Mouse (Mus musculus) MEL-GATA-1-ER (cell line): Measurements from ENCODE around the gene Duox2.
A peak's percentile ranks its signal among the peaks of the same experiment; 100 is the strongest.

Source experiments
- DNase-seq: peaks from one replicate; pipeline ENCODE4 v3.0.0-alpha.2; 2012; ENCODE audit warnings: low read depth; ENCODE audit errors: extremely low read depth

Duox2 gene

GRCm38 (mm10) chr2:122302574-122303241 lies 4.5 kb upstream of the Duox2 start:
- DNase-seq: peak; percentile 73

- DNase-seq: no peak
These were observed 3.8 kb upstream of the Duox2 start for GRCm38 (mm10) chr2:122301921-122302573.

GRCm38 (mm10) chr2:122301081-122301920 lies 3.1 kb upstream of the Duox2 start:
- DNase-seq: no peak

GRCm38 (mm10) chr2:122300656-122301020 lies 2.4 kb upstream of the Duox2 start:
- DNase-seq: no peak

- no peak for DNase-seq
These were observed 1.8 kb upstream of the Duox2 start for GRCm38 (mm10) chr2:122299911-122300655.

GRCm38 (mm10) chr2:122298596-122299490 lies 594 bp upstream of the Duox2 start, which contains the start of gene Duoxa2:
TSS of gene Duoxa2 (plus strand) at chr2:122298900.
- DNase-seq: no peak

- DNase-seq: no peak
These were observed 766 bp downstream of the Duox2 start for GRCm38 (mm10) chr2:122297271-122298095.

GRCm38 (mm10) chr2:122294916-122295315 lies 3.3 kb downstream of the Duox2 start:
- no peak for DNase-seq

GRCm38 (mm10) chr2:122286137-122286536 lies 12.1 kb downstream of the Duox2 start:
- no peak for DNase-seq

- no peak for DNase-seq
These were observed 14.2 kb downstream of the Duox2 start for GRCm38 (mm10) chr2:122284091-122284490.

- DNase-seq: no peak
These were observed 19.5 kb downstream of the Duox2 start for GRCm38 (mm10) chr2:122278769-122279168.

- no peak for DNase-seq
These were observed 31.6 kb downstream of the Duox2 start for GRCm38 (mm10) chr2:122266407-122267193.

- no peak for DNase-seq
These were observed 33.6 kb downstream of the Duox2 start for GRCm38 (mm10) chr2:122264690-122265089.

- no peak for DNase-seq
These were observed 37.5 kb downstream of the Duox2 start for GRCm38 (mm10) chr2:122260729-122261128.

GRCm38 (mm10) chr2:122255997-122256396 lies 42.3 kb downstream of the Duox2 start:
- DNase-seq: no peak

GRCm38 (mm10) chr2:122247786-122248185 lies 50.5 kb downstream of the Duox2 start:
- DNase-seq: peak; percentile 24

GRCm38 (mm10) chr2:122243671-122244131 lies 54.5 kb downstream of the Duox2 start:
- peak; percentile 76 for DNase-seq

GRCm38 (mm10) chr2:122241935-122242334 lies 56.3 kb downstream of the Duox2 start:
- DNase-seq: no peak

- no peak for DNase-seq
These were observed 57.0 kb downstream of the Duox2 start for GRCm38 (mm10) chr2:122241226-122241625.
